Mouse (Mus musculus): ENCODE data around the gene Wipf2. TPM values are rescaled to one million over a fixed set of nuclear protein-coding genes. Genes with fewer than 3 reads are reported as not detected.
"Not testable (repeated sequence)": the region's sequence is repeated elsewhere in the genome, so short reads cannot be mapped to it uniquely, and the experiment has no call there.

Wipf2 gene
- polyA plus RNA-seq, 1 experiment from 2014 or later: 5.2 TPM

DNA sequence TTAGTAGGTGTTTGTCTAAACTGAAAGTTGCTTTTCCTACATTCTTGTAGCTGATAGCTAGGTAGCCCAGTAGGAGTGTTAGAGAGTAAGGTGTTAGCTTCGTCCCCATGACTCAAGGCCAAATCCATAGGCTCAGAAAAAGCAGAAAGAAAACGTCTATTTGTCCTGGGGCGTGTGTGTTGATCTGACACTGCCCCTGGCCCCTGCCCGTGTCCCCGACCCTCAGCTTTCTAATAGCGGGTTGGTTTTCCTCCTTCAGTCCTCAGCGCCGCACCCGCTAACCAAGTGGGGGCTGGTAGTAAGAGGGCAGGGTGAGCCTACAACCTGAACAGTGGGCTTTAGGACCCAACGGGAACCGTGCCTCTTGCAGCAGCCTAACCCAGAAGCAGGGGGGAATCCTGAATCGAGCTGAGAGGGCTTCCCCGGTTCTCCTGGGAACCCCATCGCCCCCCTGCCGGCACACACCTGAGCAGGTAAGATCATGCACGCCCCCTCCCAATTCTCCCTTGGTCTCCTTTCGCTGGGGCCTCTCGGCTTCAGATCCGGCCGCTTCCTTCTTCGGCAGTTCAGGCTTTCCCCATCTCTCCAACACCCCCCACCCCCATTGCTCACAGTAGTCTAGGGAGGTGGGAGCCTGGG is 64.1 kb downstream of the Wipf2 start, which contains the start of gene Rara:
TSS of gene Rara (plus strand) at position 381 of the 639 bp plus-strand sequence.
- Histone ChIP-seq H3K27ac (peak within 1 kb of the TSS; percentile 89), H3K4me3 (replicated peaks) (peak within 1 kb of the TSS; percentile 59), H3K9ac (peak within 1 kb of the TSS; percentile 62), H3K36me3 (no peaks in the 10 kb centered on the region), H3K27me3 (no peaks in the 10 kb centered on the region), H3K4me1 (peaks cover 100% of the 10 kb centered on the region), H3K9me3 (replicated peaks) (no peaks in the 10 kb centered on the region), H3K4me2 (peak within 1 kb of the TSS; percentile 87)
- WGBS: 10% methylated on average over 21 of the region's 21 CpGs
- no peak for ATAC-seq (replicated peaks; ENCODE audit: low FRiP score)

DNA sequence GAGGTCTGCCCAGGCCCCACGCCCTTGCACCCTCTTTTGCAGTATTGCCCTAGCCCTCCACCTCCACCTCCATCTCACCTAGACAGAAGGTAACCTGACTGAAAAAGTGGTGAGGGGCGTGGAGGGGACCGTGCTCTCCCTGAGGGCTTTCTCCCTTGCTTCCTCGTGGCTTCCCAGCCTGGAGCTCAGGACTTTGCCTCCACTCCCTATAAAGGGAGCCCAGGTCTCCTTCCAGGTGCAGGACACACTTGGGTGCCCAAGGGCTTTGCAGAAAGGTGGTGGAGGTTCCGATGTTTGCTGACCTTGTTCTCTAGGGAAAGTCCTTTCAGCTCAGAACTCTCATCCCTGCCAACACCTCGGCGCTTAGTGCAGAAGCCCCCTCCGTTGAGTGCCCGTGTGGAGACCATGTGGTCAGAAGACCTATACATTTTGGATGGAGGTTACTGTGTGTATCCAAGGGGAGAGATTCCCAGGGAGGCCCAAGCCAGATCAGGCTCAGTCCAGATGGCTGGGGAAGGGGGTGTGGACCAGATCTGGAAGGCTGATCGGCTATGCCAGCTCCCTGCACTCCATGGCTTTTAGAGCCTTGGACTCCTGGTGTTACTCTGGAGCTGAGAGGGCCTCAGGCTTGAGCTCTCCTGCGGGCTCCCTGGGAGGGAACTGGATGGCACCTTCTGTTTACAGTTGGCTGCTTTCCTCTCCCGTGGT is 64.9 kb downstream of the Wipf2 start:
- peak overlapping the region; percentile 78 for H3K27ac ChIP-seq
- no peaks in the 10 kb centered on the region for H3K27me3 ChIP-seq
- H3K9me3 ChIP-seq (replicated peaks): no peaks in the 10 kb centered on the region
- no peaks in the 10 kb centered on the region for H3K36me3 ChIP-seq
- H3K4me1 ChIP-seq: peaks cover 100% of the 10 kb centered on the region
- 9% methylated on average over 12 of the region's 12 CpGs for WGBS
- H3K4me2 ChIP-seq: peak overlapping the region; percentile 87
- peak overlapping the region; percentile 59 for H3K4me3 ChIP-seq (replicated peaks)
- ATAC-seq (replicated peaks; ENCODE audit: low FRiP score): no peak
- peak overlapping the region; percentile 62 for H3K9ac ChIP-seq

DNA sequence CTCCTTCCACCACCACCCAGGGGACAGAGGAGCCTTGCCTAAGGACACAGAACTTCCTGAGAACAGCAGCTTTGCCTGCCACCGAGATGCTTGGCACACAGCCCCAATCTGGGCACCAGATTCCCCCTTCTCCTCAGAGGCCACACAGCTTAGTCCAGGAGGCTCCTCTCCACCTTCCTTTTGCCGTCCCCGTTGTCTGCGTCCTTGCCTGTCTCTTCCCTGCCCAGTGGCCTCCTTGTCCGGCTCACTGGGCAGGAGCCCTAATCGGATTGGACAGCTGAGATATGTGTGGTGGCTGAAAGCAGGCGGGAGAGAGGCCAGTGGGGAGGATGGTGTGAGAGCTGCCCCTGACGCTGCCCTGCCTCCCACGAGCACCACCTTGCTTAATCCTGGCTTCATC is 66.1 kb downstream of the Wipf2 start:
- no peak for ATAC-seq (replicated peaks; ENCODE audit: low FRiP score)
- 0 out of 2 replicates have a peak overlapping the region, but pooled peaks have one; percentile 22 for H3K9ac ChIP-seq

DNA sequence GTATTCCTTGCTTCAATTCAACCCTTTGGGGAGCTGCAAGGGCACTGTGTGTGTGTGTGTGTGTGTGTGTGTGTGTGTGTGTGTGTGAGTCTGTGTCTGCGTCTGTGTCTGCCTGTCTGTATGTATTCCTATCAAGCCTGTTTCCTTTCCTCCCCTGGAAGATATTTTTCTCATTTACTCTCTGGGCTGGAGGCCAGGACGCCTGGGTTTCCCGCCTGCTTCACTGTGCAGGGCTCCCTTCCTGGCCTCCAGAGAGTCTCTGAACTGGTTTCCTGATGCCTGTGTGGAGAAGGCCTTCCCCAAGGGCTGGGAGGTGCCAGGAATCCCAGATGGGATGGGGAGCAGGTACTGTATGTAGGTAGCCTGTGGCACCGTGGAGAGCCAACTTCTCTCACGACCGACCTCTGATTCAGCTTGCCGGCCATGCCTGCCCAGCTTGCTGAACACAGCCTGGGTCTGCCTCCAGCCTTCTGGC is 66.7 kb downstream of the Wipf2 start:
- Histone ChIP-seq H3K9ac (peak overlapping the region; percentile 22; the same call in 1 of the 2 replicates), H3K9me3 (replicated peaks) (no peaks in the 10 kb centered on the region), H3K27me3 (no peaks in the 10 kb centered on the region), H3K4me1 (peaks cover 97% of the 10 kb centered on the region), H3K27ac (peak overlapping the region; percentile 78), H3K4me3 (replicated peaks) (peak overlapping the region; percentile 2; the same call in 1 of the 2 replicates), H3K36me3 (no peaks in the 10 kb centered on the region), H3K4me2 (peak overlapping the region; percentile 87)
- ATAC-seq (replicated peaks; ENCODE audit: low FRiP score): no peak
- 49% methylated on average over 7 of the region's 7 CpGs for WGBS

More for the DNA sequence above, 66.1 kb downstream of the Wipf2 start:
- peak overlapping the region; percentile 87 for H3K4me2 ChIP-seq
- H3K9me3 ChIP-seq (replicated peaks): no peaks in the 10 kb centered on the region
- no peaks in the 10 kb centered on the region for H3K27me3 ChIP-seq
- H3K27ac ChIP-seq: peak overlapping the region; percentile 78
- H3K36me3 ChIP-seq: no peaks in the 10 kb centered on the region
- under 1% methylated on average over 9 of the region's 9 CpGs for WGBS
- H3K4me1 ChIP-seq: peaks cover 98% of the 10 kb centered on the region
- peak overlapping the region; percentile 2; the same call in 1 of the 2 replicates for H3K4me3 ChIP-seq (replicated peaks)

DNA sequence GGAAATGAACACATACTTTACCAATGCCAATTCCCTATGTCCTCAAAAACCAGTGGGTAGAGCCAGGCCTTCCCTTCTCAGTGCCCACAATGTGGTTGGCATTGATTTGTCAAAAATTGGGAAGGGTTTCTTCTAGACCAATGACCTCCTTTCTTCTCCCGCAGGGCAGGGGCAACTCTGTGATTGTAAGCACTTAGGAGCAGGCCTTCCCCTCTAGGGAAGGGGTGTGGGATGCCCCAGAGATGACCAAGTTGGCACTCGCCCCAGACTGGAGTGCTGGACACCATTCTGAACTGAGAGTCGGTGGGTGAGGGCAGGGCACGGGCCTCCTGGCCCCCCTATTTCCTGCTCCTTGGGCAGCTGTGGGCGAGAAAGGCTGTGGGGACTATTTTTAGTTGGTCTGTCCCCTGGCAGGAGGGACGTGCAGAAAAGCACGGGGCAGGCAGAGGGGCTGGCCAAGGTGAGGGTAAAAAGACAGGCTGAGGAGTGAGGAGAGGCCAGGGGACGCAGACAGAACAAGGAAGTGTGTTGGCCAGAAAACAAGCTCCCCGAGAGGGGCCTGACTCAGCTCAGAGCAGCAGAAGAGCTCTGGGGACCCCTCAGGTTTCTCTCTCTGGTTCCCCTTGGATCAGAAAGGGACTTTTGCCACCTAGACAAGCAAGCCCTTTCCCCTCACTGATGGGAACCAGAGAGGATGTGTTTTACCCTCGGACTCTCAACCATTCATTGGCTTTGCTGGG is 67.5 kb downstream of the Wipf2 start:
- ATAC-seq (replicated peaks; ENCODE audit: low FRiP score): no peak
- peak overlapping the region; percentile 22; the same call in 1 of the 2 replicates for H3K9ac ChIP-seq
- H3K36me3 ChIP-seq: no peaks in the 10 kb centered on the region
- peak overlapping the region; percentile 78 for H3K27ac ChIP-seq
- H3K4me1 ChIP-seq: peaks cover 96% of the 10 kb centered on the region
- WGBS: 33% methylated on average over 10 of the region's 10 CpGs
- H3K9me3 ChIP-seq (replicated peaks): no peaks in the 10 kb centered on the region
- H3K4me3 ChIP-seq (replicated peaks): no peak overlapping the region
- 0 out of 2 replicates have a peak overlapping the region, but pooled peaks have one; percentile 15 for H3K4me2 ChIP-seq
- no peaks in the 10 kb centered on the region for H3K27me3 ChIP-seq

DNA sequence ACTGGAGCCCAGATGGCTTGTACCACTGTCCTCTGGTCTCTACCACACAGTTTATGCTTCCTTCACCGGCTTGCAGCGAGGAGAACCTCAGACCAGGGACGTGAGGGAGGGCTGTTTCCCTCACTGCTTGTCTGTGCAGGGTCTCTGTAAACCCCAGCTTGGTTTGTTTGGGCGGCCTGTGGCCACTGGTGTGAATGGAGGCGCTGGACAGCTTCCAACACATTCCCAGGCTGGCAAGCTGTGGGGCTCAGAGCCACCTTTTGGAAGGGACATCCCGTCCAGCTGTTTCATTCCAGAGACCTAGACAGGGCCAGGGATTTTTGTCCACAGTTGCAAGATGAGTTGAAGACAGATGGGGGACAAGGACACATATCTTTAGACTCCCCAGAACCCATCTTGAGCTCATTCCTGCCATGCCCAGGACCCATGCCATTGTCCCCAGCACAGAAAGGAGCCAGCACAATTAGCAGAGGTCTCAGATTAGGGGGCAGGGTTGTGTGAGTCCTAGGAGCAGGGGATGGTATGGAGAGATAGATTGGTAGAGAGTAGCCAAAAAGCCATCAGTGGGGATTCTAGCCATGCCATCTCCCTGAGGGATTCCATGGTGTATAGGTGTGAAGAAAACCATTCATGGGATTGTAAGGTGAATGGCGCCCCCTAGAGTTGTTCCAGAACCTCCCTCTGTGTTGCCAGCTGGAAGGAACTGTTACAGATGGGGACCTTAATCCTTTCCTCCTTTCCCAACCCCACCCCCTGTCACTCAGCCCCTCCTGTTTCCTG is 68.3 kb downstream of the Wipf2 start:
- H3K9me3 ChIP-seq (replicated peaks): no peaks in the 10 kb centered on the region
- no peaks in the 10 kb centered on the region for H3K36me3 ChIP-seq
- H3K27ac ChIP-seq: peak overlapping the region; percentile 78
- H3K4me1 ChIP-seq: peaks cover 96% of the 10 kb centered on the region
- H3K4me3 ChIP-seq (replicated peaks): no peak overlapping the region
- peak overlapping the region; percentile 50; the same call in 1 of the 2 replicates for H3K4me2 ChIP-seq
- peak overlapping the region; percentile 8; the same call in 1 of the 2 replicates for H3K9ac ChIP-seq
- WGBS: 20% methylated on average over 7 of the region's 7 CpGs
- no peak for ATAC-seq (replicated peaks; ENCODE audit: low FRiP score)
- H3K27me3 ChIP-seq: no peaks in the 10 kb centered on the region

DNA sequence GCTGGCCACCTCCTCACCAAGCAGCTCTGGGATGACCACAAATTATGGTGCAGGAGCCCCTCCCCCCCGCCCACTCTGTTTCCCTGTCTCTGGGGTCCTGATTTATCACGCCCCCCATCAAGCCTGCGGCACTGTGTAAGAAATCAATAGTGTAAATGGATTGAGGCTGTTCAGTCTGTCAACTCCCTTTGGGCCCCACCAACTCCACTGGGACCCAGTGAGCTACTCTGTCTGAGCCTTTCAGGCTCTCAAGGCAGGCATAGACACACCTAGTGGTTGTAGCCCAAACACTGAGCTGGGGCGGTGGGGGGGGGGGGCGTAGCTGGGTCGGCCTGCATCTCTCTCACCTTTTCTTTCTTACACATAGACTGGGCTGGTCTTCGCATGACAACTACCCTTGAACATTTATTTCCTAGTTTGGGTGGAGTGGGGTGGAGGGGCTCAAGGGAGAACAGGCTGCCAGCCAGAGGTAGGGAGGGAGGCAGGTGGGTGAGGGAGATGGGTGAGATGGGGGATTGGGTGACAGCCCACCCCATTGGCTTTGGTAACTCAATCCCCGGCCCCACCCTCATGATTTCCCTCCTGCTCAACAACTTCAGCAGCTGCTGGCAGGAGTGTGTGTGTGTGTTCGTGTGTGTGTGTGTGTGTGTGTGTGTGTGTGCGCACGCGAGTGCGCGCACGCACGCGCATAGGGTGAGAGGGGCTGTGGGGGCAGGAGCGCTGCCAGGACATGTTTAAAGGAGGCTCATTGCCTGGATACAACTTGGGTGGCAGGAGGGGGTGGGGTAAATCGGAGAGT is 69.1 kb downstream of the Wipf2 start:
- H3K9ac ChIP-seq: no peak overlapping the region

DNA sequence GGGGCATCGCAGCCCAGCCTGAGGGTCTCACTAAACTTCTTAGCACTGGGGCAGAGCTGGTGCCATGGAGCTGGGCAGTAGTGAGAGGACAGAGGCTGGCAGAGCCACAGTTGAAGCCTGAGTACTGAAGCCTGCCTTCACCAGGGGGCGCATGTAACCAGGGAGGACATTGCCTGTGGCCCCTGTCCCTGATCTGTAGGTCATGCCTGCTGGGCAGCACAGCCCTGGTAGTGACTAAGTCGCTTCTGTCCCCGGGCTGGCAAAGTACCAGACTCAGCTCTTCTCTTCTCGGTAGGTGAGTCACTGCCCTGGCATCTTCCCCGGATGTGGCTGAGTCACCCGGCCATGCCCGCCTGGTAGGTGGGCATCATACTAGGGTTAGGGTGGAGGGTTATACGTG is 69.7 kb downstream of the Wipf2 start:
- Histone ChIP-seq H3K27ac (peak overlapping the region; percentile 78), H3K9me3 (replicated peaks) (no peaks in the 10 kb centered on the region), H3K4me3 (replicated peaks) (peak overlapping the region; percentile 0; the same call in 1 of the 2 replicates), H3K27me3 (no peaks in the 10 kb centered on the region), H3K36me3 (no peaks in the 10 kb centered on the region), H3K4me1 (peaks cover 91% of the 10 kb centered on the region), H3K4me2 (peak overlapping the region; percentile 50), H3K9ac (no peak overlapping the region)
- 35% methylated on average over 9 of the region's 9 CpGs for WGBS
- no peak for ATAC-seq (replicated peaks; ENCODE audit: low FRiP score)

More for the DNA sequence above, 69.1 kb downstream of the Wipf2 start:
- H3K4me2 ChIP-seq: peak overlapping the region; percentile 50
- peak overlapping the region; percentile 78 for H3K27ac ChIP-seq
- no peaks in the 10 kb centered on the region for H3K9me3 ChIP-seq (replicated peaks)
- 9% methylated on average over 19 of the region's 19 CpGs for WGBS
- peaks cover 96% of the 10 kb centered on the region for H3K4me1 ChIP-seq
- no peaks in the 10 kb centered on the region for H3K36me3 ChIP-seq
- H3K4me3 ChIP-seq (replicated peaks): peak overlapping the region; percentile 0; the same call in 1 of the 2 replicates
- ATAC-seq (replicated peaks; ENCODE audit: low FRiP score): peak; percentile 10; the same call in 1 of the 2 replicates
- no peaks in the 10 kb centered on the region for H3K27me3 ChIP-seq

DNA sequence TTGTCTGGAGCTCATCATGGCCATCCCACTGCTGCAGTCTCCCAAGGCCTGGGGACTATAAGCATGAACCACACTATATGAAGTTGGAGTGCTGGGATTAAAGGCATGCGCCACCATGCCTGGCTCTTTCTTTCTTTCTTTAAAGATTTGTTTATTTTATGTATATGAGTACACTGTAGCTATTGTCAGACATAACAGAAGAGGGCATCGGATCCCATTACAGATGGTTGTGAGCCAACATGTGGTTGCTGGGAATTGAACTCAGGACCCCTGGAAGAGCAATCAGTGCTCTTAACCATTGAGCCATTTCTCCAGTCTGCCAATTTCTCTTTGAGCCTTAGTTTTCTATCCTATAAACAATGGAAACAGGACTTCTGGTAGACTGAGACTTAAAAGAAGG is 70.4 kb downstream of the Wipf2 start:
- not testable (repeated sequence) for H3K36me3 ChIP-seq; H3K9ac ChIP-seq; H3K4me3 ChIP-seq (replicated peaks); H3K9me3 ChIP-seq (replicated peaks); H3K4me2 ChIP-seq; H3K27me3 ChIP-seq; ATAC-seq (replicated peaks; ENCODE audit: low FRiP score)
- peaks cover 91% of the 10 kb centered on the region for H3K4me1 ChIP-seq
- H3K27ac ChIP-seq: peak overlapping the region; percentile 78; the same call in 1 of the 2 replicates
- 91% methylated on average over 2 of the region's 2 CpGs for WGBS

DNA sequence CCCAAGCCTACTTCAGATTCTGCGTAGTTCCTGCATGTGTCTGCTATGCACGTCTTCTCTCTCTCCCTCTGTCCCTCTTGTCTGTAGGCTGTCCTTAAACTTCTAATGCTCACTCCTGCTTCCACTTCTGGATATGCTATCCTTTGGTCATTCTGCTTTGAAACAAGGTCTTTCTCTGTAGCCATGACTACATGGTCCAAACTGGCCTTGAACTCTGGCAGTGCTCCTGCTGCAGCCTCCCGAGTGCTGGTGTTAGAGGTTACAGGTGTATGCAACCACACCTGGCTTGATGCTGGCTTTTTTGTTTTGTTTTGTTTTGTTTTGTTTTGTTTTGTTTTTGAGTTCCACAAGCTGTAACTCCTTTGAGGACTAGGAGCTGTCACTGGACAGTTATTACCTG is 70.9 kb downstream of the Wipf2 start:
- WGBS: 84% methylated on average over 3 of the region's 3 CpGs
- Histone ChIP-seq H3K27me3 (no peaks in the 10 kb centered on the region), H3K36me3 (no peaks in the 10 kb centered on the region), H3K27ac (no peak overlapping the region), H3K9me3 (replicated peaks) (no peaks in the 10 kb centered on the region), H3K4me3 (replicated peaks) (no peak overlapping the region), H3K4me2 (no peak overlapping the region), H3K9ac (no peak overlapping the region), H3K4me1 (peaks cover 91% of the 10 kb centered on the region)
- ATAC-seq (replicated peaks; ENCODE audit: low FRiP score): no peak
